Mouse (Mus musculus) liver, adult 2 months (tissue): ENCODE results near the gene Serf1.

Experiments
- CTCF ChIP-seq: fragments of 200-500 bp; IDR thresholded peaks from 2 replicates; pipeline ENCODE4 v1.5.1; 2011; ENCODE audit warnings: low read depth, low read length, control low read depth
- POLR2A ChIP-seq: fragments of 200-500 bp; IDR thresholded peaks from 2 replicates; pipeline ENCODE4 v1.6.1; 2011; ENCODE audit warnings: low read length, control low read depth; ENCODE audit not compliant: insufficient read depth; ENCODE audit errors: extremely low read depth

DNA sequence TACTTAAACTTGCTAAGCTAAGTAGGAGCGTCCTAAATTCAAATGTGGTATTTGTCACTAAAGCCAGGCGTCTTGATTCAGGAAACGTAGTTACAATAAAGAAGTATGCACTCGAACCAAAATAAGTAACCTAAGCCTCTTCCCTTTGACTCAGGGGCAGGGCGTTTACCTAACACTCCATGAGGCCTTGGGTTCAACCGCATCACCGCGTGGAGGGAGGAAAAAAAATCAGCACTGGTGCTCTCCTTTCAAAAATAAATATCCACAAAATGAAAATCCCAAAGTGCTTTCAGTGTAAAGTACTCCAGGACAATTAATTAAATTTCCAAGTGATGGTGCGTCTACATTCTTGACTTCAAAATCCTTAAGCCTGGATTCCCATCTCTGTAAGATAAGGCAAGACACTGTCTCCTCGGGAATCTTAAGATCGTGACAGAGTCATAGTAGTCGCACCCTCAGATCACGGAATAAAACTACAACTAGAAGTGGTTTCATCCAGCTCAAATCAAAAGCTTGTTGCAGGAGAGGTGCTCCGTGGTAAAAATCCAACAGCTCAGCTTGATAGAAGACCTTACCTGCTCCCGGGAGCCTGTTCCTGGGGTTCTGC lies 4.7 kb upstream of the Serf1 start:
- TF ChIP-seq POLR2A (no peak), CTCF (no peak)
